Mouse (Mus musculus) CH12.LX (cell line): ENCODE results near the gene Yrdc. TPM values are rescaled to one million over a fixed set of nuclear protein-coding genes. Genes with fewer than 3 reads are reported as not detected.

Experiments
- DNase-seq: peaks from one replicate; pipeline ENCODE4 v3.0.0-alpha.2; 2013; ENCODE audit errors: extremely low read depth
- H3K27ac ChIP-seq: 2 replicates; pipeline ENCODE4 v1.5.1; 2012; ENCODE audit warnings: low read depth, mild to moderate bottlenecking, control low read depth, moderate library complexity; ENCODE audit not compliant: insufficient read depth
- H3K27me3 ChIP-seq: replicated peaks from 2 replicates; pipeline ENCODE3; 2012; ENCODE audit warnings: inconsistent platforms
- H3K36me3 ChIP-seq, 2 experiments: replicated peaks in 1 of 2; 2 replicates each; pipeline versions ENCODE3 to v1.6.1; 2012; ENCODE audit warnings: inconsistent platforms in 1 of 2, low read length in 1 of 2, mild to moderate bottlenecking in 1 of 2, mixed read lengths in 1 of 2, moderate library complexity in 1 of 2; ENCODE audit not compliant: control insufficient read depth in 1 of 2, insufficient read depth in 1 of 2
- H3K4me1 ChIP-seq, 2 experiments: 2 replicates each; pipeline ENCODE4 v1.6.1; 2012; ENCODE audit warnings: inconsistent platforms in 1 of 2, moderate library complexity in 1 of 2; ENCODE audit not compliant: insufficient read depth in 2 of 2, control insufficient read depth in 1 of 2
- H3K4me2 ChIP-seq: 2 replicates; pipeline ENCODE4 v1.6.1; 2012; ENCODE audit warnings: low read depth, mild to moderate bottlenecking, control low read depth; ENCODE audit not compliant: poor library complexity, insufficient read depth, severe bottlenecking
- H3K4me3 ChIP-seq, 3 experiments: fragments of 150-350 bp in 1 of 3; sonication (generic) in 1 of 3; replicated peaks in 1 of 3; 2 replicates each; pipeline versions ENCODE3 to v1.5.1; 2011 to 2012; ENCODE audit warnings: low read depth in 2 of 3, low read length in 2 of 3, mild to moderate bottlenecking in 2 of 3, moderate library complexity in 2 of 3, control low read depth in 1 of 3, improper control_type of control experiment in 1 of 3, inconsistent platforms in 1 of 3, mixed read lengths in 1 of 3; ENCODE audit not compliant: poor library complexity in 1 of 3
- H3K79me2 ChIP-seq: replicated peaks from 2 replicates; pipeline ENCODE4 v1.6.1; 2012; ENCODE audit warnings: mild to moderate bottlenecking, moderate library complexity; ENCODE audit not compliant: control insufficient read depth, poor library complexity, insufficient read depth, severe bottlenecking; ENCODE audit errors: extremely low read depth
- H3K9ac ChIP-seq: 2 replicates; pipeline ENCODE4 v1.6.1; 2012; ENCODE audit warnings: low read depth, mild to moderate bottlenecking, control low read depth, moderate library complexity; ENCODE audit not compliant: insufficient read depth
- H3K9me3 ChIP-seq: replicated peaks from 2 replicates; pipeline ENCODE3; 2012; ENCODE audit warnings: low read length, inconsistent platforms, mixed read lengths
- BHLHE40 ChIP-seq: IDR thresholded peaks from 2 replicates; pipeline ENCODE4 v1.6.1; 2011; ENCODE audit warnings: mild to moderate bottlenecking, low read depth, low read length, improper control_type of control experiment
- CTCF ChIP-seq, 2 experiments: IDR thresholded peaks in 1 of 2; conservative IDR thresholded peaks in 1 of 2; 2 replicates each; pipeline ENCODE4 v1.5.1; 2011 to 2012; ENCODE audit warnings: low read depth in 2 of 2, low read length in 2 of 2, improper control_type of control experiment in 1 of 2, inconsistent platforms in 1 of 2, mild to moderate bottlenecking in 1 of 2, moderate library complexity in 1 of 2
- E2F4 ChIP-seq: IDR thresholded peaks from 2 replicates; pipeline ENCODE4 v1.6.1; 2011; ENCODE audit warnings: low read depth, low read length, improper control_type of control experiment; ENCODE audit not compliant: insufficient replicate concordance
- EP300 ChIP-seq: IDR thresholded peaks from 2 replicates; pipeline ENCODE4 v1.6.1; 2011; ENCODE audit warnings: low read length, improper control_type of control experiment
- GABPA ChIP-seq: IDR thresholded peaks from 2 replicates; pipeline ENCODE4 v1.6.1; 2012; ENCODE audit warnings: low read depth, low read length, improper control_type of control experiment, inconsistent platforms; ENCODE audit not compliant: insufficient replicate concordance
- HCFC1 ChIP-seq: IDR thresholded peaks from 2 replicates; pipeline ENCODE4 v1.6.1; 2012; ENCODE audit warnings: low read depth, mild to moderate bottlenecking, inconsistent platforms, low read length, improper control_type of control experiment
- JUND ChIP-seq: conservative IDR thresholded peaks from 2 replicates; pipeline ENCODE4 v1.6.1; 2011; ENCODE audit warnings: low read depth, low read length, improper control_type of control experiment
- KAT2A ChIP-seq: IDR thresholded peaks from 2 replicates; pipeline ENCODE4 v1.6.1; 2012; ENCODE audit warnings: low read length, improper control_type of control experiment, inconsistent platforms; ENCODE audit not compliant: insufficient replicate concordance
- MAX ChIP-seq: IDR thresholded peaks from 2 replicates; pipeline ENCODE4 v1.6.1; 2011; ENCODE audit warnings: low read length, improper control_type of control experiment
- MXI1 ChIP-seq: IDR thresholded peaks from 2 replicates; pipeline ENCODE4 v1.6.1; 2011; ENCODE audit warnings: mild to moderate bottlenecking, low read depth, low read length, improper control_type of control experiment
- MYC ChIP-seq: IDR thresholded peaks from 2 replicates; pipeline ENCODE4 v1.6.1; 2011; ENCODE audit warnings: low read depth, mild to moderate bottlenecking, improper control_type of control experiment, low read length
- NRF1 ChIP-seq: IDR thresholded peaks from 2 replicates; pipeline ENCODE4 v1.6.1; 2014; ENCODE audit warnings: low read depth, mild to moderate bottlenecking, inconsistent platforms, low read length, improper control_type of control experiment, moderate library complexity
- RCOR1 ChIP-seq: conservative IDR thresholded peaks from 2 replicates; pipeline ENCODE4 v1.6.1; 2012; ENCODE audit warnings: low read depth, mild to moderate bottlenecking, inconsistent platforms, low read length, improper control_type of control experiment
- SIN3A ChIP-seq: IDR thresholded peaks from 2 replicates; pipeline ENCODE4 v1.6.1; 2012; ENCODE audit warnings: low read length, improper control_type of control experiment, inconsistent platforms
- SMC3 ChIP-seq: IDR thresholded peaks from 2 replicates; pipeline ENCODE4 v1.6.1; 2011; ENCODE audit warnings: low read depth, low read length, improper control_type of control experiment
- TBP ChIP-seq: conservative IDR thresholded peaks from 2 replicates; pipeline ENCODE4 v1.6.1; 2011; ENCODE audit warnings: low read depth, low read length, improper control_type of control experiment
- TCF12 ChIP-seq: IDR thresholded peaks from 2 replicates; pipeline ENCODE4 v1.6.1; 2014; ENCODE audit warnings: low read depth, mild to moderate bottlenecking, inconsistent platforms, low read length, improper control_type of control experiment
- UBTF ChIP-seq: IDR thresholded peaks from 2 replicates; pipeline ENCODE4 v1.6.1; 2012; ENCODE audit warnings: low read depth, mild to moderate bottlenecking, inconsistent platforms, low read length, improper control_type of control experiment, moderate library complexity
- USF1 ChIP-seq: IDR thresholded peaks from 2 replicates; pipeline ENCODE4 v1.6.1; 2014; ENCODE audit warnings: low read depth, mild to moderate bottlenecking, inconsistent platforms, low read length, improper control_type of control experiment
- USF2 ChIP-seq: conservative IDR thresholded peaks from 2 replicates; pipeline ENCODE4 v1.6.1; 2011; ENCODE audit warnings: low read depth, low read length, improper control_type of control experiment
- ZC3H11A ChIP-seq: IDR thresholded peaks from 2 replicates; pipeline ENCODE4 v1.6.1; 2012; ENCODE audit warnings: low read depth, mild to moderate bottlenecking, inconsistent platforms, low read length, improper control_type of control experiment
- ZKSCAN1 ChIP-seq: IDR thresholded peaks from 2 replicates; pipeline ENCODE4 v1.6.1; 2012; ENCODE audit warnings: low read depth, inconsistent platforms, low read length, improper control_type of control experiment, borderline replicate concordance
- ZMIZ1 ChIP-seq: IDR thresholded peaks from 2 replicates; pipeline ENCODE4 v1.6.1; 2012; ENCODE audit warnings: low read depth, mild to moderate bottlenecking, inconsistent platforms, low read length, improper control_type of control experiment
- ZNF384 ChIP-seq: IDR thresholded peaks from 2 replicates; pipeline ENCODE4 v1.6.1; 2012; ENCODE audit warnings: low read depth, low read length, improper control_type of control experiment, inconsistent platforms
- dilution Hi-C: fragments of 300-500 bp; cut with MboI; formaldehyde crosslinking; loops from 2 replicates; pipeline ENCODE4 v1.14.3; 2020; ENCODE audit warnings: low sequenced_read_pairs; ENCODE audit not compliant: extremely low pct_unique_long_range_greater_than_20kb, extremely low pct_ligation_motif_present
- in situ Hi-C: fragments of 300-500 bp; cut with MboI; formaldehyde crosslinking; loops from 3 replicates; pipeline ENCODE4 v1.14.3; 2019; ENCODE audit warnings: low sequenced_read_pairs, low pct_ligation_motif_present, low pct_unique_long_range_greater_than_20kb, mixed read lengths
- polyA plus RNA-seq: library from polyadenylated mRNA; unstranded; fragments of >175 nt; gene quantifications from 2 replicates; pipeline ENCODE4 v1.2.1, GENCODE M21; 2012; ENCODE audit warnings: low read depth; ENCODE audit not compliant: insufficient read length
- total RNA-seq, 2 experiments: library from RNA; depleted of rRNA; stranded (reverse); fragments of 300-350 nt in 1 of 2; fragments of >200 nt in 1 of 2; gene quantifications; 2 replicates each; pipeline ENCODE4 v1.2.3; 2012 to 2014

Yrdc gene
- total and polyA plus RNA-seq, 3 experiments = 86.8 to 160 (median 87.6) TPM

DNA sequence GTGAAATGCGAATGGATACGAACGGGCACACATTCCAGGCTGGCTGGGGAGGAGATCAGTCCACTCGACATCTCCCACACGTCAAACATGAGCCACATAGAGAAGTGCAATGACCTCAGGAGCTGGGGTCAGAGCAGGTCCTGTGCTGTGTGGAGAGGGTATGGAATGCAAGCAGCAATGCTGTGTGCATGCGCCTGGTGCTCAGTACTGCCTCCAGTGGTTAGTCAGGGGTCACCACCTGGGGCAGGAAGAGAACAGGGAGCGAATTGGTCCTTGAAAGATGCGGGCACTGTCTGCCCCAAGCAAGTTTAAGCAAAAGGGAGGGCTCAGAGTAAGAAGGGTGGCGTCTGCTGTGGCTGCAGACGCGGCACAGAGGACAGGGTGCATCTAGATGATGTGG lies 7.0 kb upstream of the Yrdc start:
- peaks cover 0 to 5% of the 10 kb centered on the region in 2 experiments; a peak in 2 of 4 replicates for H3K4me1 ChIP-seq
- peak; percentile 46 for DNase-seq
- no peak overlapping the region for H3K27ac ChIP-seq
- H3K9ac ChIP-seq = no peak overlapping the region
- H3K9me3 ChIP-seq = peaks cover 4% of the 10 kb centered on the region
- TF ChIP-seq TBP (no peak), MYC (peak; percentile 26; the same call in 1 of the 2 replicates), USF1 (no peak), MXI1 (no peak), JUND (no peak), KAT2A (no peak), NRF1 (0 out of 2 replicates have a peak, but pooled peaks have one; percentile 31), ZNF384 (no peak), USF2 (no peak), ZMIZ1 (no peak), SMC3 (no peak), GABPA (no peak), ZKSCAN1 (no peak), CTCF (conservative IDR thresholded peaks at IDR 0.05 in 1 of 2, IDR thresholded peaks at IDR 0.05 in 1 of 2; ENCODE audit: low read depth in 2 of 2, low read length in 2 of 2) (peak; percentile 62 to 76), UBTF (no peak), MAX (0 out of 2 replicates have a peak, but pooled peaks have one; percentile 17), TCF12 (0 out of 2 replicates have a peak, but pooled peaks have one; percentile 21), SIN3A (no peak), ZC3H11A (no peak), RCOR1 (no peak), E2F4 (no peak), HCFC1 (no peak), EP300 (no peak), BHLHE40 (no peak)
- no peak overlapping the region for H3K4me3 ChIP-seq
- in situ Hi-C loops = loop anchor here (5.0 kb wide), 1 partner anchor 36 kb away; no protein-coding TSS in a partner anchor
- dilution Hi-C loops = no loop called here
- H3K36me3 ChIP-seq = peaks cover 42 to 82% of the 10 kb centered on the region in 2 experiments
- H3K4me2 ChIP-seq = no peak overlapping the region
- no peaks in the 10 kb centered on the region for H3K27me3 ChIP-seq
- no peaks in the 10 kb centered on the region for H3K79me2 ChIP-seq
